Mouse (Mus musculus): ENCODE data around the gene Rxra. TPM values are rescaled to one million over a fixed set of nuclear protein-coding genes. Genes with fewer than 3 reads are reported as not detected.

The Rxra gene
- total RNA-seq, 2 experiments from 2014 or later: 58.4 to 59.3 TPM

DNA sequence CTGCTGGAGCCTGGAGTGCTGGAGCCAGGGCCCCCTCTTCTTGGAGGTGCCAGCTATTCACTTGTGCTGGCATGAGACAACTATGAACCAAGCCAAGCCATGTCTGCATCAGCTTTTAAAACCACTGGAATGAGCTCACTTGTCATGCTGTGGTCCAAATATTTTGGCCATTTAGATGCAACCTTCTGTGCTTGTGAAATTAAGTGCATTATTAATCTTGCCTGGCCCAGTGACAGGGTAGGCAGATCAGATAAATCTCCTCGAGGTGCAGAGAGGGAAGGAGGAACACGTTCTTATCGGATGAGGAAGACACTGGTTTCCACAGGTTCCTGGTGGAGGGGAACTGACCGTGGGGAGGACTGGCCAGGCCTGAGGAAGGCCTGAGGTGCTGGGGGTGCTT lies 8.6 kb upstream of the Rxra start:
- DNase-seq (ENCODE audit: low spot score in 2 of 2): no peak

DNA sequence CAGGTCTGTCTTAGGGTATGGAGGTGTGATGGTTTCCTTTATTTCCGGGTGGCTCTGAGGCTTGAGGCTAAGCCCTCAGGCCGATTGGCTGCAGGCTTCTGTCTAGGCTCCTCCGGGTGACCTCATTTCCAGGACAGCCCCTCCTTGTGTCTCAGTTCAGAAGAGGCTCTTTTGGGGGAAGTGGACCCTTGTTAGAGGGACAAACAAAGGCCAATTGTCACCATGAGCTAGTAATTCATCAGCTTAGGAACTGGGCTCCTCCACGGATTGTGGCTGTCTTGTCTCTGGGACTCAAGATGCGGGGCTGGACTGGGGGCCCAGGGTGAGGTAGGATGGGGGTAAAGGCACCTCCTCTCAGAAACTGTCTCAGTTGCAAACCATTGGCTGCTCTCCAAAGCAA lies 5.5 kb upstream of the Rxra start:
- DNase-seq (ENCODE audit: low spot score in 2 of 2): no peak

DNA sequence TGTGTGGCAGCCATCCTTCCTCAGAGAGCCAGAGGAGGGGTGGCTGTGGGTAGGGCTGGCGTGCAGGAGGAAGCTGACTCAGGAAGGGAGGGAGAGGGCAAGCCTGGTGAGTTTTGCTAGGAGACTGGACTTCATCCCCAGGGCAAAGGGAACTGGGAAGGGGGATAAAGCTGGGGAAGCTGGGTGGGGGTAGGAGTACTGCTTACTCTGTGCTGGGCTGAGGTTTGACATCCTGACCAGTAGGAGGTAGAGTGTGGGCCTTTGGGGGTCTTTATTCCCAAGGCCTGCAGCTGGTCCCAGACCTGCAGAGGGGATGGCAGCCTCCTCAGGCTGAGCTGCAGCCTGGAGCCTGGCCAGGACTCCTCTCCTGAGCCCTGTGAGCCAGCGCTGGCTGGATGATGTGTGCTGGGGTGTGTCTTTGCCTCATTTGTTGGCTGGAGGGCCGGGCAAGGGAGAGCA lies 4.6 kb upstream of the Rxra start:
- DNase-seq (ENCODE audit: low spot score in 2 of 2): no peak

DNA sequence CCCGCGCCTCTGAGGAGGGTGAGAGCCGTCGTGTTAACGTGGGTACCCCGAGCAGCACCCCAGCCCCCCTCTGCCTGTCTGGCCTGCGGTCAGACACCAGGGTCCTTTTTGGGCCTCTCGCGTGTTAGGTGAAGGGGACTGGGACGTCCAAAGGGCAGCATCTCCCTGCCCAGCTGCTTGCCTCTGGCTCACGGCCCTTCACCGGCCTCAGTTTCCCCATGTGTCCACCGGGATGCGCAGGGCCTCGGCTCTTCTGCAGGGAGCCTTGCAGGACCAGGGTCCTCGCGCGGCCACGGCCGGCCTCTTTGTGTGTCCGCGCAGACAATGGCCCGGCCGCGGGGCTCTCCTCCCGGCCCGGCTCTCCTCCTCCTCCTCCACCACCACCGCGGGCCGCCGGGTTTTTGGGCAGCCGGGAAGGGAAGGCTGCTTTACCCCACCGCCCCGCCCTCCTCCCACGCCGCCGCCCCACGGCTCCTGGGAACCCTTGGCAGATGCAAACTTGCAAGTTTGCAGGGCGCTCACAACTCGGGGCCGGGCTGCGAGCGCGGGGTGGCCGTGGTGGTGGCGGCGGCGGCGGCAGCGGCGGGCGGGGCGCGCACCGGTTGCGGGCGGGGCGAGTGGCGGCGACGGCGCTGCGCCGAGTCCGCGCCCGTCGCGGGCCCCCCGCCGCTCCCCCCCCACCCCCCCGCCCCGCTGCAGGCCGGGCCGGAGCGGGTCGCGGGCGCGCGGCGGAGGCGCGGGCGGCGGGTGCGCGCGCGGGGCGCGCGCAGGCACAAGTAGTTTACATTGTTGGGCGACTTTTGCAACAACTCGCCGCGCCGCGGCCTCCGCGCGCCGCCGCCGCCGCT lies 462 bp downstream of the Rxra start:
- DNase-seq (ENCODE audit: low spot score in 2 of 2): peak; percentile 54 to 57

DNA sequence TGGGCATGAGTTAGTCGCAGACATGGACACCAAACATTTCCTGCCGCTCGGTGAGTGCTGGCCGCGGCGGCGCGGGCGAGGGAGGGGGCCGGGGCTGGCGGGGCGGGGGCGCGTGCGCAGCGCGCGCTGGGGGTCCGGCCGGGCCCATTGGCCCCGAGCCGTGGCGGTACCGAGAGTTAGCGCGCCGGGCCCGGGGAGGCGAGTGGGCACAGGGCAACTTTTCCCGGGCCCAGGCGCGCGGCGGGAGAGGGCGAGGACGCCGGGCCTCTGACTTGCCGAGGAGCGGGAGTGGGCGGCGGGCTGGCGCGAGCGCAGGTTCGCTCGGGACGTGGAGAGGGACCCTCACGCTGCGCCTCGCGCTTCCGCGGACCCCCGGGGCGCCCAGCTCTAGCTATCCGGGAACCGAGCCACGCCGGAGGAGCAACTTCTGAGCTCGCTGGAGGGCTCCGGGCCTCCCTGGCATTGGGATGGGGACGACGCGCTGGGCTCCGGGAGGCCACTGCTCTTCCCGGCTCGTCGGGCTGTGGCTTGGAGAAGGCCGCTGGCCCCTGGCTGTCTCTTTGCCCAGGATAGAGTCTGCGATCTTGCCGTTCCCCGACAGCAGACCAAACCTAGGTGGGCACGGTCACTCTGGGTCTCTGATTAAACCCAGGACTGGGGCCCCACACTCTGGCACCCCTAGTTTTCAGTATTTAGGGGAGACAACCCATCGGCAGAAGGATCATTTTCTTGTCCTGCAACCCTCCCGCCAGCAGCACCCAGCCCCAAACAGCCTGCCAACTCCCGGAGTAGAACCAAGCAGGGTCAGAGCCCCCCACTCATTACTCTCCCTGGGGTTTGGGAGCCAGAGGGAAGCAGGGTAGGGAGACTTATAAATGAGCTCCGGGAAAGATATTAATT lies 1.4 kb downstream of the Rxra start:
- DNase-seq (ENCODE audit: low spot score in 2 of 2): peak in 1 of 2 experiments; percentile 29

DNA sequence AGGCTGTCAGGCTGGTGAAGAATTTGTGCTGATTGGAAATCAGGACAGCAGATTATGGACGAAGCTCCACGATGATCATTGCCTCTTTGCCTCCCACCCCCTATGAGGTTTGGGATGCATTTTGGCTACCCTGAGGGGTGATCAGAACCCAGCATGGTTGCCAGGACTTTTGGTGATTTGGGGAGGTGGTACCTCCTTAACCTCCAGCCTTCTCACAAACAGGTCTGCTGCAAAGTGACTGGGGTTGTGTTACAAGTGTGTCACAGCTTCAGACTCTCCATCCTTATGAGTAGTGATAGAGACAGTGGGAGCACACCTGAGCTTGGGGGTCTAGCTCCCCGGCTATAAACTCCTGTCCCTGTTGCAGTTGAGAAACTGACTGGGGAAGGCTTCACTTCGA lies 2.1 kb downstream of the Rxra start:
- DNase-seq (ENCODE audit: low spot score in 2 of 2): no peak

DNA sequence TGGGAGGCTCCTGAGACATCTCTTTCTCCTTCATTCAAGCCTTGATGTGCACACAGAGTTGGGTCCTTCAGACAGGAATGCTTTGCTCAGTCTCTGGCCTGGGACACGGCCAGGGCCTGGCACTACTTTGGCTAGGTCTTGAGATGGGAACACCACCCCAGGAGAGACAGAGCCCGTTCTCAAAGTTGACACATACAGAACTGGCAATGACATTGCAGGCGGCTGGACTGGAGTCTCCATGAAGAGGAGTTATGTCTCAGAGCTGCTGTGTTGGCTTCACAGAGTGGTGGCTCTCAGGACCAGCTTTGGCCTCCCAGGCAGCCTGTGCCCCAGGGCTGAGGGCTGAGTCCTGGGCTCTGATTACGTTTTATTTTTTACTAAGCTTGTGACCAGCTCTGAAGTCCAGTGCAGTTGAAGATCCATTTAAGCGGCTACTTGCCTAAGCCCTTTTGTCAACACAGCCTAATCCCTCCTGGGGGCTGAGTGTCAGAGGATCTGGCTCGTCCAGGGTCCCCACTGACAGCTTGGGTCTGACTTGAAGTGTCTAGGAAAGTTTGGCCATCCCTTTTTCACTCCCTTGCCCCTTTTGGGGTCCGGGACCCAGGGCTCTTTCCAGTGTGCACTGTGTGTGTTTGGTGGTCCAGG lies 2.7 kb downstream of the Rxra start:
- no peak for DNase-seq (ENCODE audit: low spot score in 2 of 2)

DNA sequence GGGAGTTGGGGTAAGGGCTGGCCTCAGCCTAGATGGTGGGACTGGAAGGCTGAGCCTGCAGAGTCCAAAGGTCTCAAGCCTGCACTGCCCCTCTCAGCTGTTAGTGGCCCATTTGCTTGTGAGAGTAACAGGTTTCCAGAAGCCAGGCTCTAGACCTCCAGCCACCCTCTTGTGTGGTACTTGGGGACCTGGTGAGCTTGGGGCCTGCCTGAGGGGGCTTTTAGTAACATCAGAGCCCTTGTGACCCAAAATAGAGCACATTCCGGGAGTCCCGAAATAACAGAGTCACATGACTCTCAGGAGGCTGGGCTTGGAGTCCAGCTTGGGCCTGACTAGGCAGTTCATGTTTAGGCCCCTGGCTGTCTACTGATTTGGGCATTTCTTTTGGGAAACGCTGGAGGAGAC lies 3.4 kb downstream of the Rxra start:
- no peak for DNase-seq (ENCODE audit: low spot score in 2 of 2)

DNA sequence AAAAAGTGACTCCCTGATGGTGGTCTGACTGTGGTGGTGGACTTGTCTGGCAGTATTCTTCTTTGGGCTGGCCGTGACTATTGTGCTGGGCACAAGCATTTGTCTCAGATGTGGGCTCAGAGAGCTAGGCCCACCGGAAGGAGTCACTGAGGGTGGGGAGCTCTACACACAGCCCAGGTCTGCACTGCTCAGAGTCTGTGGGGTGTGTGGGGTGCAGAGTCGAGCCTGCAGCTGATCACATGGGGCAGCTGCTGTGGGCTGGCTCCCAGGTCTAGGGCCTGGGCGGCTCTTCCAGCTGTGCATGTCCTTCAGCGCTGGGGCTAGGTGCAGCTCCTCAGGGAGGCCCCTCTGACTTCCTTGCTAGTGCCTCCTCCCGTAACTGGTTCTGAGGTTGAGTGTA lies 3.8 kb downstream of the Rxra start:
- DNase-seq (ENCODE audit: low spot score in 2 of 2): no peak

DNA sequence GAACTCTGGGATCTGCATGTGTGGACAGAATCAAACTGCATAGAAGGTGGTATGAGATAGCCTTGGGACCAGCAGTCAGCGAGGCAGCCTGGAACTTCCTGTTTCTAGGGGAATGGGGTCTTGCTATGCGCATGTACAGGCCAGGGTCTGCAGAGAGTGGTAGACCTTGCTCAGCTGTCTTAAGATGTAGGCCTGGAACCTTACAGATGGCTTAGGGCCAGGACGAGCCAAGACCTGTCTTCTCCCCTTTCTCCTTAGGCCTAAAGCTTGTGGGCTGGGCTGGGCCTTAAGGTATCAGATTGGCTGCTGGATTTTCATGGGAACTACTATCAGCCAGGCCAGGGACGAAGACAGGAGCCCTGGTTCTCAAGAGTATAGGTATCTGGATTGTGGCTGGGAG lies 4.4 kb downstream of the Rxra start:
- DNase-seq (ENCODE audit: low spot score in 2 of 2): no peak

DNA sequence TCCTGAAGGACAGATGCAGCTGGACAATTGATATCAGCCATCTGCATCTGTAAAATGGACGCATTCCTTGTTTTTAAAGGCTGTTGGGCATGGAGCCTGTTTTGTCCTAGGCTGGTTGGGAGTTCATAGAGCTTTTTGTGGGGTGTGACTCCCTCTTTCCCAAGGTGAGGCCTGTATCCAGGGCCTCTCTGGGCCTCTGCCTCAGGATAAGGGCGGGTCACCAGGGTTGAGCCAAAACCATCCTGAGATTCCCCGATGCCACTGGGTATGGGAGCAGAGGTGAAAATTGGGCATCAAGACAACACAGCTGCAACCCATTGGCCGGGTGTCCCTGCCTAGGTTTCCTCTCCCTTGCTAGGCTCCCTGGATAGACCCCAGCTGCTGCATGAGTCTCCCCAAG lies 5.2 kb downstream of the Rxra start:
- DNase-seq (ENCODE audit: low spot score in 2 of 2): no peak

DNA sequence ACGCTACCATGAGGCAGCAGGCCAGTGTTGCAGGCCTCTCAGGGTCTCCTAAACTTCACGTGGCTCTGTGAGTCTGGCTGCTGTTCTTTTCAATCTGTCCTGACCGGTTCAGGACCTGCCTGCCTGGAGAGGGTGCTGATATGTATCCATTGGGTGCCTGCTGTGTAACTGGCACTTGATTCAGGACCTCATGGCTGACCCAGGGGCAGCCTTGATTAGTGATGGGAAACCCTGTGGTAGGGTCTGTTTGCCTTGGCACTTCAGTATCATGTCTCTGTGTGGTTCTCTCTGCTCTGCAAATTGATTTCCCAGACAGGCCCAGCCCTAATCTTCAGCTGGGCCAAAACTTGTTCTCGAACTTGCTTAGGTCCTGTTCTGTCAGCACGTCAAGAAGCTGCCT lies 5.9 kb downstream of the Rxra start:
- DNase-seq (ENCODE audit: low spot score in 2 of 2): no peak

DNA sequence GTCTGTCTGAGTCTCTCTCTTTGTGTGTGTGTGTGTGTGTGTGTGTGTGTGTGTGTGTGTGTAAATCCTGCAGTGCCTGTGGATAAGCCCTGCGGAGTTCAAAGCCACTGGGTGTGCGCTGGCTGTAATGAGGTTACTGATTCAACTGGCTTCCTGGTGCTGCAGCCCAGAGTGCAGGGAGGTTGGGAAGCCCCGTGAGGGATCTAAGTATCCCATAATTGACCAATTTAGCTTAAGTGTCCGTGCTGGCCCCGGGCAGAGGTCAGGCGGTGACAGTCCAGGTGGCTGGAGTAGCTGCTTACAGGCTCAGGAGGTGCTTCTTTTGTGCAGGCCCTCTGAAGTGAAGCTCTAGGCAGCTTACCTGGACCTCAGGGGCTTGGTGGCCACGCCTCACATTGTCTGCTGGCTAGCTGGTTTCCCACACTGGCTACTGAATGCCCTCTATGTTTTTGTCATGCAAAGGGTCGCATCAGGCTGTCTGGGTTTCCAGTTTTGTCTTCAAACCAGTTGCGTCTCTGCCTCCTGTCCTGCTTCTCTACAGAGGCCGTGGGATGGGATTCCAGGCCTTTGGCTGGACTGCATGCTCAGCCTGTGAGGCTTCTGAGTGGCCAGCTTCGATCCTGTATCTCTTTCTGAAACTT lies 7.9 kb downstream of the Rxra start:
- DNase-seq (ENCODE audit: low spot score in 2 of 2): no peak

DNA sequence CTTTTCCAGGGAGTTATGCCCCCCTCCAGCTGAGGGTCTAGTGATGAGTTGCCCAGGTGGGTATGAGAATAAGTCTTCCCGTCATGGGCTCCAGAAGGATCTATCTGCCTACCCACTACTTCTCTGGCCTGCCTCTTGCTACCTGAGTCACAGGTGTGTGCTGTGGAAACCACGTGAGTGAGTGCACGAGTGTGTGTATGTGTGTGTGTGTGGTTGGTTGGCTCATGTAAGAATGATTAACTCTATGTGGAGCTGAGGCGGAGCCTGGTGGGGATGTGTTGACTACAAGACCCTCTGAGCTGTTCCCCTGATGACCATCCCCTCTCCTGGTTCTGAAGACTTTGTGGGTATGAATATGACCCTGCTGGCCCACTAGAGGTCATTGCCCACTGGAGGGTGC lies 9.7 kb downstream of the Rxra start:
- DNase-seq (ENCODE audit: low spot score in 2 of 2): no peak

DNA sequence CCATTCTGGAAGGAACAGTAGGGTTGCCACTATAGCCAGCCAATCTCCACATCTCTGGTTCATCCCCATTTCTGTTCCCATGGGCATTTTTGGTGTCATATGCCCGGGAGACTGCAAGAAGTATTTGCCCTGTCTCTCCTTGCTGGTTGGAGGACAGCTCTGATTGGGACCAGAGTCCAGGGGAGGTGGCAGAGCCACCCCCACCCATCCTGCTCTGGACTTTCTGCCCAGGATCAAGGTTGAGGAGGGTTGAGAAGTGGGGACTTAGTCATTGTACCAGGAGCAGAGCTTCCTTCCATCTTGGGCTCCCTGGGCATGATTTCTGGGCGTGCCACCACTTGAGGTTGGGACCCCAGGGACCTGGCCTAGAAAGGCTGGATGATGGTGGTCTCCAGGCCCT lies 10.1 kb downstream of the Rxra start:
- no peak for DNase-seq (ENCODE audit: low spot score in 2 of 2)

DNA sequence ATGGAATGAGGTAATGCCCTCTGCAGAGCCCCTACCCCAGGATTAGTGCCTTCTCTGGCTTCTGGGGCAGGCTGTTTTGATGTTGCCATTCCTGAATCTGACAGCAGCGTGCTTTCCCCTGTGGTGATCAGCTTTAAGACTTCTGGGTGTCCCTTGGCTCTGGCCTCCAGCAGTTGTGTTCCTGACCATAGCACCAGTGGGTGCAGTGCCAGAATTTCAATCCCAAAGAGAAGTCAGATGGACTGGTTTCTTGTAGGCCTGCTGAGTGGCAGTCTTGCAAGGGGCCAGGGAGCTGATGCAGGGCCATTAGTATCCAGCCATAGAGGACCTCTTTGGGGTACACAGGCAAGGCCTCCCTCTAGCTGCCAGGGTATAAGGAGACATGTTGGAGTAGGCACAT lies 10.8 kb downstream of the Rxra start:
- no peak for DNase-seq (ENCODE audit: low spot score in 2 of 2)

DNA sequence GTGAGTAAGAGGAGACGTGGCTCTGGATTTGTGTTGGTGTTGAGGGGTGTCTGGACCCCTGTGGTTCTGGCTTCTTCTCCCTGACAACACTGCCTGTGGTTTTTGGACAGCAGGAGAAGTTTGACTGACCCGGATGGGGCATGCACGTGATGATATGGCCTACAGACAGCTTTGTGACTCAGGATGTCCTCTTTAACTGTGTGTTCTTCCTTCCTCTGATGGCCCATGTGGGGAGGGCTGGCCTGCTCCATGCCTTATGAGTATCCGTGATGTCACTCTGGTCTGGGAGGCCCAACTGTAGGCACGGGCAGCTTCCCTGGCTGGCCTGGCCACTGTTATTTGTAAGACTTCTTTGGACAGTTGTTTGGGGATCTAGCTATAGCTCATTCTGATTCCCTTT lies 11.7 kb downstream of the Rxra start:
- DNase-seq (ENCODE audit: low spot score in 2 of 2): no peak

DNA sequence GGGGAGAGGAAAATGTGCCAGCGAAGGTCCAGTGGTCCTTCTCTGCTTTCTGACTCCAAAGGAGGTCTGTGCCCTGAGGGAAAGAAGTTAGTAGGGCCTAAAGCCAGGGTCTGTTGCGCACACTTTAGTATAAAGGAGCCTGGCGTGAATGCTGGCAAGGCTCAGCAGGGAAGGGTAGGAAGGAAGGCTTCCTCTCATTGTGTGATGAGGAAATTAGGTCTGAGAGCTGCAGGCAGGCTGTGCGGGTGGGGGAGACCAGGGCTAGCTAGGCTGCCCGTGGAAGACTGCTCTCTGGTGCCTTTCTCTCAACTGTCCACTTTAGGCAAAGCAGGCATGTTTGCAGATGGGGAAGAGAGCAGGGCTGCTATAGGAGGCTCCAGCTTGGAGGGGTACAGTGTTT lies 14.5 kb downstream of the Rxra start:
- no peak for DNase-seq (ENCODE audit: low spot score in 2 of 2)

DNA sequence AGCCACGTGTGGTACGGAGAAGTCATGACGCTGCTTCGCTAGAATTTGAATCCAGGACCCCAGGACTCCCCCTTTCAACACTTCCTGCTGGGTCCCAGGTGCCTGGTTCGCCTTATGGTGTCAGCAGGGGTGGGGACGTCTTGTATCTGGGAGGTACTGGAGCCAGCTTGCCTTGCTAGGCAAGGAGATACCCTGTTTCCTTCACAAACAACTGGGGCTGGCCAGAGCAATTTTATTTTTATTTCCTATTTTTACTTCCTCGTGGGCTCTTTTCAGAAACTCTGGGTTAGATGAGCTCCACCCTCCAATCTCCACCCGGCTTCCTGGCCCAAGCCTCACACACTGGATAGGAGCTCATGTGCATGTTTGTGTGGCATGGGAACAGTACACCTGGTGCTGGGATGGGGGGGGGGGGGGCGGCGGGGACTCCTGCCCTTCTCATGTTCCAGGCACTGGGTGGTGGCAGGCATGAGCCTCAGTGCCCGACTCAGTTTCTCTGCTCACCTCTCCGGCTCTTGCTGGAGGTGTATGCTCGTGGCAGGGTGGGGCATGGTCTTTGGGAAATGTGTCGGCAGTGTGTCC lies 15.0 kb downstream of the Rxra start:
- no peak for DNase-seq (ENCODE audit: low spot score in 2 of 2)

DNA sequence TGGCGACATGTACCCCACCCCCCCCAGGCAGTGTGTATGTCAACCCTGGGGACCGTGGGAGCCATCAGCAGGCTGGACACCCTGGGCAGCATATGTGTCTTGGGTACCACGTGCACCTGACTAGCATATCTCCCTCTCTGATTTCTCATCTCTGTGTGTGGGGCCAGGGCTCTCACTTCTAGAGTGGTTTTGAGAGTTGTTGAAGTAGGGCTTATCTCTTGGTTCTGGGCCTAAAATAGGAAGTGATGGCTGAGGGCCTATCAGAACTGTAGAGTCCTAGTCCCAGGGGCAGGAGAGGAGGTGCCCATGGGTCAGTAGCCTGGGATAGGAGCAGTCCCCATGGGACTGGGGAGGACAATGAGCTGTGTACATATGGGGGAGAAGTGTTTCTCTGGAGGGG lies 16.4 kb downstream of the Rxra start:
- DNase-seq (ENCODE audit: low spot score in 2 of 2): no peak

DNA sequence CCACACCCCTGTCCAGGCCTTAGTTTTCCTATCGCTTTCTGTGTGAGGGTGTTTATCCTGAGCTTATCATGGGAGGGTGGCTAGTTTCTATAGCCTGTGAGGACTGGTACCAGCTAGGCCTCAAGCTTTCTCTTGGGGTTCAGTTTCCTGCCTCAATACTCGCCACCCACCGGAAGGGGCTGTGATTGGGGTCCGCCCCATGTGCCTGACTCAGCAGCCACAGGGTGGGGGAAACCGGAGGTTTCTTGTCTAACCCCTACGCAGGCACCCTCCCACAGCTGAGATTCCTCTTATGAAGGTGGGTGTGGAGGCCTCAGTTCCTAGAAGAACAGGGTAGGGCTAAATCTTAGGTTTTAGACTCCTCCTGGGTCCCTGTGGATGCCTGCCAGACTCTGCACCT lies 17.4 kb downstream of the Rxra start:
- no peak for DNase-seq (ENCODE audit: low spot score in 2 of 2)

Data from adrenal gland, postnatal 4 days (tissue).